Mouse (Mus musculus) hindbrain, embryonic 16.5 days (tissue): Measurements from ENCODE around the gene Nhlh1. TPM values are rescaled to one million over a fixed set of nuclear protein-coding genes. Genes with fewer than 3 reads are reported as not detected.

Experiments
- ATAC-seq: fragments of 200-750 bp; cut with Nextera tagmentation; 2 replicates; pipeline ENCODE4 v1.8.0; 2017; ENCODE audit warnings: moderate TSS enrichment, moderate library complexity
- H3K27ac ChIP-seq: fragments of 300-500 bp; sonication (generic); 2 replicates; pipeline ENCODE4 v1.5.1; 2014; ENCODE audit warnings: low read depth, mild to moderate bottlenecking, control low read depth, low read length, moderate library complexity
- H3K27me3 ChIP-seq: fragments of 300-500 bp; sonication (generic); replicated peaks from 2 replicates; pipeline ENCODE4 v1.6.1; 2014; ENCODE audit warnings: low read length; ENCODE audit not compliant: control insufficient read depth, insufficient read depth
- H3K36me3 ChIP-seq: fragments of 300-500 bp; sonication (generic); 2 replicates; pipeline ENCODE4 v1.6.1; 2014; ENCODE audit warnings: mild to moderate bottlenecking, low read length, moderate library complexity, mixed read lengths; ENCODE audit not compliant: control insufficient read depth, insufficient read depth
- H3K4me1 ChIP-seq: fragments of 300-500 bp; sonication (generic); 2 replicates; pipeline ENCODE4 v1.6.1; 2014; ENCODE audit warnings: low read depth, low read length; ENCODE audit not compliant: control insufficient read depth, insufficient read depth
- H3K4me2 ChIP-seq: fragments of 300-500 bp; sonication (generic); 2 replicates; pipeline ENCODE4 v1.6.1; 2014; ENCODE audit warnings: mild to moderate bottlenecking, low read length, control low read depth, moderate library complexity
- H3K4me3 ChIP-seq: fragments of 300-500 bp; sonication (generic); 2 replicates; pipeline ENCODE4 v1.5.1; 2014; ENCODE audit warnings: mild to moderate bottlenecking, low read length, control low read depth, moderate library complexity
- H3K9ac ChIP-seq: fragments of 300-500 bp; sonication (generic); 2 replicates; pipeline ENCODE4 v1.6.1; 2014; ENCODE audit warnings: low read depth, mild to moderate bottlenecking, control low read depth, low read length, moderate library complexity
- H3K9me3 ChIP-seq: fragments of 300-500 bp; sonication (generic); 2 replicates; pipeline ENCODE4 v1.6.1; 2014; ENCODE audit warnings: mild to moderate bottlenecking, low read length, moderate library complexity; ENCODE audit not compliant: control insufficient read depth
- WGBS: fragments of 180-500 bp; shearing (Covaris S2); extraction: QIAGEN DNeasy Blood & Tissue Kit; methylation state at CpG from one replicate; pipeline ENCODE4 v1.1.7; 2014; 5-methylcytosine and 5-hydroxymethylcytosine counted together
- polyA plus RNA-seq: library from polyadenylated mRNA; unstranded; fragments of >200 nt; fragmentation: Nextera tagmentation; extraction: Ambion mirVana; gene quantifications from 2 replicates; pipeline ENCODE4 v1.2.1, GENCODE M21; 2015

The Nhlh1 gene
- polyA plus RNA-seq, 1 experiment from 2014 or later, result 3.2 TPM

- WGBS, result 85% methylated on average over 4 of the region's 4 CpGs
- H3K4me1 ChIP-seq, result peaks cover 83% of the 10 kb centered on the region
- no peaks in the 10 kb centered on the region for H3K36me3 ChIP-seq
- no peak overlapping the region for H3K27ac ChIP-seq
- H3K9me3 ChIP-seq, result no peaks in the 10 kb centered on the region
- ATAC-seq, result no peak
- no peak overlapping the region for H3K4me3 ChIP-seq
- H3K9ac ChIP-seq, result no peak overlapping the region
- no peaks in the 10 kb centered on the region for H3K27me3 ChIP-seq
- H3K4me2 ChIP-seq, result no peak overlapping the region
Observed at GRCm38 (mm10) chr1:172019339-172019738, 38.0 kb downstream of the Nhlh1 start.

GRCm38 (mm10) chr1:172018336-172019311, 38.7 kb downstream of the Nhlh1 start:
- H3K4me2 ChIP-seq, result no peak overlapping the region
- peaks cover 83% of the 10 kb centered on the region for H3K4me1 ChIP-seq
- no peaks in the 10 kb centered on the region for H3K36me3 ChIP-seq
- peak overlapping the region; percentile 54 for H3K27ac ChIP-seq
- no peak for ATAC-seq
- no peaks in the 10 kb centered on the region for H3K27me3 ChIP-seq
- H3K4me3 ChIP-seq, result no peak overlapping the region
- H3K9ac ChIP-seq, result no peak overlapping the region
- no peaks in the 10 kb centered on the region for H3K9me3 ChIP-seq
- WGBS, result 52% methylated on average over 9 of the region's 9 CpGs

GRCm38 (mm10) chr1:172017517-172018070, 39.8 kb downstream of the Nhlh1 start:
- Histone ChIP-seq H3K27ac (peak overlapping the region; percentile 62), H3K4me1 (peaks cover 84% of the 10 kb centered on the region), H3K27me3 (no peaks in the 10 kb centered on the region), H3K4me2 (peak overlapping the region; percentile 13; the same call in 1 of the 2 replicates), H3K9me3 (no peaks in the 10 kb centered on the region), H3K9ac (peak overlapping the region; percentile 24; the same call in 1 of the 2 replicates), H3K36me3 (peaks cover 2% of the 10 kb centered on the region; the same call in 1 of the 2 replicates), H3K4me3 (no peak overlapping the region)
- WGBS, result 51% methylated on average over 6 of the region's 6 CpGs
- ATAC-seq, result no peak

- H3K36me3 ChIP-seq, result peaks cover 5% of the 10 kb centered on the region; the same call in 1 of the 2 replicates
- no peaks in the 10 kb centered on the region for H3K27me3 ChIP-seq
- no peaks in the 10 kb centered on the region for H3K9me3 ChIP-seq
- 9% methylated on average over 6 of the region's 6 CpGs for WGBS
- H3K4me2 ChIP-seq, result peak overlapping the region; percentile 13
- H3K4me1 ChIP-seq, result peaks cover 77% of the 10 kb centered on the region
- H3K9ac ChIP-seq, result 0 out of 2 replicates have a peak overlapping the region, but pooled peaks have one; percentile 24
- H3K27ac ChIP-seq, result peak overlapping the region; percentile 81
- no peak overlapping the region for H3K4me3 ChIP-seq
- ATAC-seq, result peak; percentile 73
Observed at GRCm38 (mm10) chr1:172016660-172017516, 40.5 kb downstream of the Nhlh1 start.

GRCm38 (mm10) chr1:172016031-172016430, 41.3 kb downstream of the Nhlh1 start:
- Histone ChIP-seq H3K4me1 (peaks cover 74% of the 10 kb centered on the region), H3K9ac (no peak overlapping the region), H3K4me2 (peak overlapping the region; percentile 13), H3K36me3 (peaks cover 9% of the 10 kb centered on the region), H3K27me3 (no peaks in the 10 kb centered on the region), H3K9me3 (no peaks in the 10 kb centered on the region), H3K4me3 (no peak overlapping the region), H3K27ac (peak overlapping the region; percentile 81)
- WGBS, result 40% methylated on average over 8 of the region's 8 CpGs
- no peak for ATAC-seq

- no peak overlapping the region for H3K9ac ChIP-seq
- peaks cover 71% of the 10 kb centered on the region for H3K4me1 ChIP-seq
- H3K27ac ChIP-seq, result peak overlapping the region; percentile 81; the same call in 1 of the 2 replicates
- peaks cover 11% of the 10 kb centered on the region for H3K36me3 ChIP-seq
- no peaks in the 10 kb centered on the region for H3K27me3 ChIP-seq
- WGBS, result 27% methylated on average over 9 of the region's 9 CpGs
- no peak for ATAC-seq
- H3K4me2 ChIP-seq, result peak overlapping the region; percentile 13
- H3K9me3 ChIP-seq, result no peaks in the 10 kb centered on the region
- H3K4me3 ChIP-seq, result no peak overlapping the region
Observed at GRCm38 (mm10) chr1:172015312-172015939, 41.9 kb downstream of the Nhlh1 start.

- Histone ChIP-seq H3K4me3 (no peak overlapping the region), H3K36me3 (peaks cover 17% of the 10 kb centered on the region)
Observed at GRCm38 (mm10) chr1:172014771-172015170, 42.6 kb downstream of the Nhlh1 start.

GRCm38 (mm10) chr1:172012030-172012429, 45.3 kb downstream of the Nhlh1 start:
- Histone ChIP-seq H3K9me3 (no peaks in the 10 kb centered on the region), H3K4me3 (no peak overlapping the region), H3K4me2 (no peak overlapping the region), H3K27me3 (no peaks in the 10 kb centered on the region), H3K4me1 (peaks cover 41% of the 10 kb centered on the region), H3K27ac (0 out of 2 replicates have a peak overlapping the region, but pooled peaks have one; percentile 30), H3K36me3 (peaks cover 39% of the 10 kb centered on the region), H3K9ac (no peak overlapping the region)
- 17% methylated on average over 5 of the region's 5 CpGs for WGBS
- ATAC-seq, result no peak

More at GRCm38 (mm10) chr1:172014771-172015170, 42.6 kb downstream of the Nhlh1 start:
- Histone ChIP-seq H3K27me3 (no peaks in the 10 kb centered on the region), H3K9me3 (no peaks in the 10 kb centered on the region), H3K9ac (no peak overlapping the region), H3K27ac (peak overlapping the region; percentile 35; the same call in 1 of the 2 replicates), H3K4me2 (peak overlapping the region; percentile 23), H3K4me1 (peaks cover 64% of the 10 kb centered on the region)
- ATAC-seq, result no peak
- 12% methylated on average over 9 of the region's 9 CpGs for WGBS
